Comparison of ENCODE assay signal across 8 mouse cellular contexts in genomic region chrX:66652455-66653144, GRCm38 (mm10). TPM values are rescaled to one million over a fixed set of nuclear protein-coding genes. Genes with fewer than 3 reads are reported as not detected.
DNase-seq lines count a peak whose midpoint lies in the region; ATAC-seq lines count a peak whose summit lies in the region.

No protein-coding gene starts in this region.

- WGBS in forebrain, embryonic 16.5 days, result 6% methylated on average over 20 of the region's 21 CpGs
- 14% methylated on average over 21 of the region's 21 CpGs for WGBS in midbrain, embryonic 12.5 days

- peaks cover 4% of the 10 kb centered on the region; the same call in 1 of the 2 replicates for H3K4me1 ChIP-seq in forebrain, embryonic 16.5 days (replicated peaks; ENCODE audit: control insufficient read depth, insufficient read depth, low read length)
- 0 out of 2 replicates have a peak, but pooled peaks cover 2% of the 10 kb centered on the region for H3K4me1 ChIP-seq in midbrain, embryonic 12.5 days

- no peaks in the 10 kb centered on the region for H3K27me3 ChIP-seq in forebrain, embryonic 16.5 days (replicated peaks; ENCODE audit: control insufficient read depth, insufficient read depth, low read length)
- H3K27me3 ChIP-seq in midbrain, embryonic 12.5 days, result no peaks in the 10 kb centered on the region

- H3K36me3 ChIP-seq in forebrain, embryonic 16.5 days (ENCODE audit: control insufficient read depth, insufficient read depth), result no peaks in the 10 kb centered on the region
- no peaks in the 10 kb centered on the region for H3K36me3 ChIP-seq in midbrain, embryonic 12.5 days

- peak overlapping the region; percentile 54 for H3K9ac ChIP-seq in forebrain, embryonic 16.5 days (replicated peaks; ENCODE audit: low read depth, low read length)
- H3K9ac ChIP-seq in midbrain, embryonic 12.5 days (replicated peaks), result peak overlapping the region; percentile 46

- peak overlapping the region; percentile 66 for H3K4me2 ChIP-seq in forebrain, embryonic 16.5 days (ENCODE audit: low read length)
- peak overlapping the region; percentile 59 for H3K4me2 ChIP-seq in midbrain, embryonic 12.5 days (replicated peaks)

- peak overlapping the region; percentile 56 for H3K27ac ChIP-seq in forebrain, embryonic 16.5 days (ENCODE audit: low read length)
- H3K27ac ChIP-seq in midbrain, embryonic 12.5 days (replicated peaks), result no peak overlapping the region

- H3K9me3 ChIP-seq in forebrain, embryonic 16.5 days (ENCODE audit: control insufficient read depth, low read length), result no peaks in the 10 kb centered on the region
- no peaks in the 10 kb centered on the region for H3K9me3 ChIP-seq in midbrain, embryonic 12.5 days

- intact Hi-C loops in heart, postnatal 14 days (cut with DNase I), result no loop called here

- peak overlapping the region; percentile 53 for H3K4me3 ChIP-seq in forebrain, embryonic 16.5 days (replicated peaks; ENCODE audit: low read length)
- H3K4me3 ChIP-seq in midbrain, embryonic 12.5 days, result peak overlapping the region; percentile 44

- ATAC-seq in forebrain, embryonic 16.5 days, result peak; percentile 78
- peak; percentile 90 for ATAC-seq in midbrain, embryonic 12.5 days (ENCODE audit: low FRiP score, low read depth)

- peak; percentile 88 for DNase-seq in Muller cell, postnatal 12 days (ENCODE audit: inconsistent ontology term)
- DNase-seq in cerebellum, adult 11-12 months, result peak; percentile 76
- DNase-seq in heart, postnatal 14 days, result peak; percentile 16 to 26
- peak; percentile 54 to 60 for DNase-seq in layer of hippocampus, postnatal 36 days
- DNase-seq in testis, postnatal 10 days (ENCODE audit: low spot score), result peak; percentile 40
- DNase-seq in natural killer cell, adult 2 months (ENCODE audit: low spot score in 2 of 2), result no peak

RNA-seq across cellular contexts. Expression of gene Slitrk2, which starts 3.5 kb away (rescaled TPM):
- polyA plus RNA-seq in forebrain, embryonic 16.5 days (2015; fragmentation: Nextera tagmentation; extraction: Ambion mirVana), result 13.3 and 18.9 TPM in 2 replicates
- total RNA-seq in heart, postnatal 14 days (2021), result under 1 TPM; 0.39 to 0.50 TPM
- total RNA-seq in layer of hippocampus, postnatal 36 days (2021), result 10 to 100 TPM; 35.6 to 38.1 TPM
- polyA plus RNA-seq in midbrain, embryonic 12.5 days (2016; fragmentation: Nextera tagmentation; extraction: Ambion mirVana), result 4.2 and 5.5 TPM in 2 replicates

Comparison
In these comparisons a context has a peak if more than half of its experiments do, and no peak if none do; other contexts are left out.
1. DNase-seq: peak in Muller cell, postnatal 12 days (single experiment), cerebellum, adult 11-12 months (single experiment), heart, postnatal 14 days (2 of 2), layer of hippocampus, postnatal 36 days (2 of 2) and testis, postnatal 10 days (single experiment); none in natural killer cell, adult 2 months (0 of 2).
2. RNA of gene Slitrk2, which starts 3.5 kb away (total RNA-seq): 35.6 to 38.1 TPM in layer of hippocampus, postnatal 36 days; 0.39 to 0.50 TPM in heart, postnatal 14 days; every median in the first group is over 10 times any median in the second.